Mouse (Mus musculus): ENCODE results near the gene Zfp629.

- TF ChIP-seq TCF3 (IDR thresholded peaks at IDR 0.05; ENCODE audit: insufficient read length, low read depth) (no peak), TCF12 (IDR thresholded peaks at IDR 0.05; ENCODE audit: insufficient read depth, poor library complexity, severe bottlenecking) (no peak), POLR2A (IDR thresholded peaks at IDR 0.05; ENCODE audit: insufficient read length, low read depth) (no peak), CEBPB (IDR thresholded peaks at IDR 0.05; ENCODE audit: insufficient read depth, poor library complexity, severe bottlenecking) (no peak), USF1 (IDR thresholded peaks at IDR 0.05; ENCODE audit: low read depth) (no peak)
Measured at GRCm38 (mm10) chr7:127614511-127614890, 1.1 kb downstream of the Zfp629 start.

Data from myocyte (in vitro differentiated cells).